Mouse (Mus musculus): ENCODE data around the gene Apof. TPM values are rescaled to one million over a fixed set of nuclear protein-coding genes. Genes with fewer than 3 reads are reported as not detected.

The Apof gene
- total RNA-seq, 2 experiments from 2014 or later, result 1.6 TPM; not detected in 1

DNA sequence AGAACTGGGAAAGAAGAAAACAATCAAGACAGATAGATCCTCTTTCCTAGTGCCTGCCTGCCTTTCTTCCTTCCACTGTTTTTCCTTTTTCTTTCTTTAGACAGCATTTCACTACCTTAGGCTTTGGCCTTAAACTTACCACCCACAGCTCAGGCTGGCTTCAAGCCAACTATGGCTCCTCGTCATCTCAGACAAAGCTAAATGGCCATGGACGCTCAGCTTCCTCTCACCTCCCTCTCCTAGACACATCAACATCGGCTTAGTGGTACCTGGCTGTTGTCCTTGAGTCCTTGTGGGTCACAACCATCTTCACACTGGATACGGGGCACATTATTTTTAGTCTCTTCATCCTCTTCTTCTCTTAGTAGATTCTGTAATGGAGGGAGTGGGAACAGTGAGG is 28.8 kb downstream of the Apof start:
- no peak for DNase-seq (ENCODE audit: low spot score in 2 of 2)

GRCm38 (mm10) chr10:128297622-128298021 is 29.2 kb downstream of the Apof start:
- no peak for DNase-seq (ENCODE audit: low spot score in 2 of 2)

DNA sequence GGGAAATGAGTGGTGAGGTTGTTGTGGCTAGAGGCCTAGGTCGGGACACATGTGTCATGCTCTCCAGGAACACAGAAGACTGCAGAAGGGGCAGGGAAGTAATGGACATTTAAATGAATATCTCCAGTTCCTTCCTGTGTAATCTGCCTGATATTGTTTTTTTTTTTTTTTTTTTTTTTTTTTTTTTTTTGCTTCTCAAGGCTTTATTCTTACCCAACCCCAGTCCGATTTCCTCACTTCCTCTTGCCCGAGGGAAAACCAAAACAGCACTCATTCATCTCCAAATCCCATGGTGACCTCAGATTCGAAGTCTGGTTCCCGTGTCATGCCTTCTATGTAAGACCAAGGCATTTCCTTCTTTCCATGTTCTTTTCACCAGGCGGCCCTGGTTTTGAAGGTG is 29.8 kb downstream of the Apof start:
- no peak for DNase-seq (ENCODE audit: low spot score in 2 of 2)

- DNase-seq (ENCODE audit: low spot score in 2 of 2), result no peak
These were observed 30.3 kb downstream of the Apof start, which contains the start of gene Il23a for GRCm38 (mm10) chr10:128298702-128299171. TSS of gene Il23a (minus strand) at chr10:128298752.

DNA sequence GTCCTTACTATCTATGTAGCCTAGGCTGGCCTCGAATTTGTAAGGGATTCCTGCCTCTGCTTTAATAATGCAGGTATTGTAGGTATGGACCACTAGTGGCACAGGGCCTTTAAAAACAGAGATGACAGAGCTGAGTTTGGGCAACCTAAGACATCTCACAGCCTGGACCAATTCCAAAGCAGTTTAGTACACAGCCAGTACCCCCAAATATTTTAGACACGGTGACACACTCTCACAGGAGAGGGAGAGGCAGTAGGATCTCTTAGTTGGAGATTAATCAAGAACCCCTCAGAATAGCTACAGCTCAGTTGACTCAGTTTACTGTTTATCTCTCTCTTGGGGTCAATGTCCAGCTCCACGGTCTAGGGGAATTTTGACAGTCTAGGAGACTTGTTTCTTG is 33.9 kb downstream of the Apof start:
- no peak for DNase-seq (ENCODE audit: low spot score in 2 of 2)

- DNase-seq (ENCODE audit: low spot score in 2 of 2), result no peak
These were observed 34.3 kb downstream of the Apof start for GRCm38 (mm10) chr10:128302785-128303125.

- peak; percentile 95 to 98 for DNase-seq (ENCODE audit: low spot score in 2 of 2)
These were observed 34.9 kb downstream of the Apof start, which contains the start of gene Pan2 for GRCm38 (mm10) chr10:128303126-128304021. TSS of gene Pan2 (plus strand) at chr10:128303335.

DNA sequence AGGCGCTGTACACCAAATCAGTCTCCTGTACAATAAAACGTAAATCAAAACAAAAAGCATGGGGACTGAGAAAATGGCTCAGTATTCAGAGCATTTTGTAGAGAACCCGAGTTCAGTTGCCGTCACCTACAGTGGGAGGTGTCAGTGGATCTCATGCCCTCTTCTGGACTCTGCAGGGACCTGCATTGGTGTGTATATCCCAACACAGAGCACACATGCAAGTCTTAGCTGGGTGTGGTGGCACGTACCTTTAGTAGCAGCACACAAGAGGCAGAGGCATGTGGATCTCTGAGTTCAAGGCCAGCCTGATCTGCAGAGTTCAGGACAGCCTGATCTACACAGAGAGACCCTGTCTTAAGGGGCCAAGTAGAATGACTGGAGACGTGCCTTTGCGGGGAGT is 41.2 kb downstream of the Apof start:
- DNase-seq (ENCODE audit: low spot score in 2 of 2), result no peak

GRCm38 (mm10) chr10:128310177-128310576 is 41.7 kb downstream of the Apof start:
- DNase-seq (ENCODE audit: low spot score in 2 of 2), result no peak

GRCm38 (mm10) chr10:128310902-128311301 is 42.4 kb downstream of the Apof start:
- DNase-seq (ENCODE audit: low spot score in 2 of 2), result no peak

DNA sequence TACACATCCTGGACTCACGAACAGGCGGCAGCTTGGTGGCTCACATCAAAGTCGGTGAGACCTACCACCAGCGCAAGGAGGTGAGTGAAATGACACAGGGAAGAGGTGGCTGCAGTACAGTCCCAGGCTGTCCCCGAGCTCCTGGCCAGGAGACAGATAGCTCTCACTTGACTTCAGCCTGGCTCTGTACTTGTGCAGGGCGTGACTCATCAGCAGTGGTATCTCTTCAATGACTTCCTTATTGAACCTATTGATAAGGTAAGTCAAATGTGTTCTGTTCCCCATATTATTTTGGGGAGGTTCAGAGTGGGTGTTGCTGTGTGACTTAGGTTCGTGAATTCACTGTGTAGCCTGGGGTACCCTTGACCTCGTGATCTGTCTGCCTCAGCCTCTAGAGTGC is 47.1 kb downstream of the Apof start:
- no peak for DNase-seq (ENCODE audit: low spot score in 2 of 2)

Other genes with a start within 250 kb of the Apof start
- 100 to 1,000 TPM; 673 TPM for gene Naca, start 233.1 kb upstream of the Apof start, total RNA-seq (2021)
- 100 to 1,000 TPM; 108 to 110 TPM for gene Ptges3, start 209.7 kb upstream of the Apof start, total RNA-seq (2021)
- gene Atp5b, start 185.4 kb upstream of the Apof start, total RNA-seq (2021), result 1,000 to 10,000 TPM; 3,386 to 3,414 TPM
- 10 to 100 TPM; 24.4 to 24.8 TPM for gene Baz2a, start 177.1 kb upstream of the Apof start, total RNA-seq (2021)
- 10 to 100 TPM; 83.8 to 85.3 TPM for gene Rbms2, start 88.4 kb upstream of the Apof start, total RNA-seq (2021)
- gene Gls2, start 74.2 kb upstream of the Apof start, total RNA-seq (2021), result 1 to 10 TPM; 1.5 to 2.1 TPM
- 10 to 100 TPM; 33.2 to 34.9 TPM for gene Spryd4, start 56.9 kb upstream of the Apof start, total RNA-seq (2021)
- gene Mip, start 42.8 kb upstream of the Apof start, total RNA-seq (2021), result not detected
- 10 to 100 TPM; 12.7 to 14.7 TPM for gene Timeless, start 36.6 kb upstream of the Apof start, total RNA-seq (2021)
- under 1 TPM; 0.32 to 0.70 TPM for gene Apon, start 14.6 kb upstream of the Apof start, total RNA-seq (2021)
- 10 to 100 TPM in 1 of 2 experiments, 1 to 10 TPM in 1; 9.3 to 10.2 TPM for gene Stat2, start 1.9 kb downstream of the Apof start, total RNA-seq (2021)
- gene Il23a, start 30.1 kb downstream of the Apof start, total RNA-seq (2021), result not detected
- 10 to 100 TPM; 17.2 to 19.5 TPM for gene Pan2, start 34.7 kb downstream of the Apof start, total RNA-seq (2021)
- 100 to 1,000 TPM in 1 of 2 experiments, 10 to 100 TPM in 1; 94.1 to 100 TPM for gene Cnpy2, start 53.8 kb downstream of the Apof start, total RNA-seq (2021)
- gene Cs, start 69.1 kb downstream of the Apof start, total RNA-seq (2021), result 100 to 1,000 TPM; 403 to 430 TPM
- 100 to 1,000 TPM; 115 to 133 TPM for gene Coq10a, start 100.3 kb downstream of the Apof start, total RNA-seq (2021)
- 10 to 100 TPM; 45.3 to 48.3 TPM for gene Ankrd52, start 108.4 kb downstream of the Apof start, total RNA-seq (2021)
- gene Slc39a5, start 132.6 kb downstream of the Apof start, total RNA-seq (2021), result under 1 TPM in 1 of 2 experiments, not detected in 1; 0.23 TPM
- gene Nabp2, start 142.8 kb downstream of the Apof start, total RNA-seq (2021), result 10 to 100 TPM; 48.0 to 50.7 TPM
- gene Rnf41, start 143.0 kb downstream of the Apof start, total RNA-seq (2021), result 10 to 100 TPM; 21.9 to 24.0 TPM
- gene Smarcc2, start 190.6 kb downstream of the Apof start, total RNA-seq (2021), result 10 to 100 TPM; 90.8 to 91.2 TPM
- gene Myl6, start 225.5 kb downstream of the Apof start, total RNA-seq (2021), result 100 to 1,000 TPM; 485 to 542 TPM
- gene Myl6b, start 230.0 kb downstream of the Apof start, total RNA-seq (2021), result 100 to 1,000 TPM; 119 to 139 TPM

Data from gastrocnemius, postnatal 4 days (tissue).